Mouse (Mus musculus) forebrain, embryonic 10.5 days (tissue): ENCODE results near the gene Btbd19. TPM values are rescaled to one million over a fixed set of nuclear protein-coding genes. Genes with fewer than 3 reads are reported as not detected.

ENCODE experiments used
- DNase-seq: peaks from one replicate; pipeline ENCODE4 v3.0.0-alpha.2; 2017; ENCODE audit warnings: low spot score; ENCODE audit errors: extremely low spot score
- H3K27ac ChIP-seq: fragments of 300-500 bp; sonication (generic); 2 replicates; pipeline ENCODE4 v1.5.1; 2016; ENCODE audit warnings: mild to moderate bottlenecking
- H3K27me3 ChIP-seq: fragments of 300-500 bp; sonication (generic); 2 replicates; pipeline ENCODE4 v1.6.1; 2016; ENCODE audit warnings: mild to moderate bottlenecking; ENCODE audit not compliant: poor library complexity, severe bottlenecking
- H3K36me3 ChIP-seq: fragments of 300-500 bp; sonication (generic); replicated peaks from 2 replicates; pipeline ENCODE4 v1.6.1; 2016; ENCODE audit warnings: mild to moderate bottlenecking, moderate library complexity
- H3K4me1 ChIP-seq: fragments of 300-500 bp; sonication (generic); 2 replicates; pipeline ENCODE4 v1.6.1; 2016
- H3K4me3 ChIP-seq: fragments of 300-500 bp; sonication (generic); 2 replicates; pipeline ENCODE4 v1.5.1; 2016; ENCODE audit warnings: mild to moderate bottlenecking, moderate library complexity
- H3K9me3 ChIP-seq: fragments of 300-500 bp; sonication (generic); 2 replicates; pipeline ENCODE4 v1.6.1; 2016; ENCODE audit warnings: mild to moderate bottlenecking, moderate library complexity
- WGBS: fragments of 180-500 bp; shearing (Covaris S2); methylation state at CpG from one replicate; pipeline ENCODE4 v1.1.7; 2016; 5-methylcytosine and 5-hydroxymethylcytosine counted together
- polyA plus RNA-seq: library from polyadenylated mRNA; unstranded; fragments of >200 nt; fragmentation: Nextera tagmentation; extraction: Ambion mirVana; gene quantifications from 2 replicates; pipeline ENCODE4 v1.2.1, GENCODE M21; 2016

The Btbd19 gene
- polyA plus RNA-seq, 1 experiment from 2014 or later, result 5.3 TPM

DNA sequence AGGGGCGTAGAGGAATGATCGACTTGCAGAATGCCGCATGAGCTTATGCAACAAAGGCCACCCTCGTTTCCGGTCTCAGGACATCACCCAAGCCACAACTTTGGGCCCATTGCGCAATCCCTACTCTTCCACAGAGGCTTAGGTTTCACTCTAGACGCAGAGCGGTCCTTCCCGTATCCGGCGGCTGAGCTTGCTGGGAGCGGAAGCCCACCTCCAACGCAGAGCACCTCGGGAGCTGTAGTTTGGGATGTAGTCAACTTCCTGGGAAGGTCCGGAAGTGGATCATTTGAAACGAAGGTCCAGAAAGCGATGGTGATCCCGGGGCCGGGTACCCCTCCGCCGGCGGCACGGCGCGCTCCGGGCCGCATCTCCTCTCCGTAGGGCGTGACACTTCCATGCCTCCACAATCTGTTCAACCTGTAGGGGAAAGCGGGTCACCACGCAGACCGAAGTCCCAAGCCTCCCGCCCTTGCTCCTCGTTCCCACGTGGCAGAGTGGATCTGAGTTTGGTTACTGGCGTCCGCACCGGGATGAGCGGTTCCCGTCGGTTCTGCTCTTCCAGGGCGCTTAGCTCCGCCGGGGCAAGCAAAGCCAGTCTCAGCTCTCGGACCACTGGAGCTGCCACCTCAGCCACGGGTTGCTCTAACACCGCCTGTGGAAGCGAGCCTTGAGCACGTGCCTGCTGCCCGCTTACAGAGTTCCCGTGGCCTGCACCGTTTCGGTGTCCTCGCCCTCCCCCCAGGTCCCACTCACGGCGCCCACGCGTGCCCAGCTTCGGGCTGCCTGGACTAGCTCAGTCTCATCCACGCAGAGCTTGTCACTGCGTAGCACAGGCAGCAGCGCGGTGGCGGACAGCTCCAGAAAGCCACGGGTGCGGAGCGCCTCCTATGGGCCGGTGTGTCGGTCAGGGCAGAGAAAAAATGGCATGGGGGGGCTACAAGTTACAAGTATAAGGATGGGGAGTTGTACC lies 4.8 kb downstream of the Btbd19 start:
- H3K27me3 ChIP-seq, result no peaks in the 10 kb centered on the region
- WGBS, result under 1% methylated on average over 69 of the region's 69 CpGs
- H3K4me3 ChIP-seq, result peak overlapping the region; percentile 70
- no peaks in the 10 kb centered on the region for H3K36me3 ChIP-seq
- DNase-seq, result peak; percentile 93
- H3K27ac ChIP-seq, result peak overlapping the region; percentile 90
- H3K4me1 ChIP-seq, result peaks cover 38% of the 10 kb centered on the region
- H3K9me3 ChIP-seq, result no peaks in the 10 kb centered on the region

- H3K4me1 ChIP-seq, result peaks cover 31% of the 10 kb centered on the region
- H3K36me3 ChIP-seq, result peaks cover 5% of the 10 kb centered on the region
- H3K27me3 ChIP-seq, result no peaks in the 10 kb centered on the region
- WGBS, result 7% methylated on average over 10 of the region's 10 CpGs
- no peak for DNase-seq
- peak overlapping the region; percentile 90 for H3K27ac ChIP-seq
- no peaks in the 10 kb centered on the region for H3K9me3 ChIP-seq
- H3K4me3 ChIP-seq, result peak overlapping the region; percentile 70
These were observed 5.5 kb downstream of the Btbd19 start for GRCm38 (mm10) chr4:117120052-117120444.

DNA sequence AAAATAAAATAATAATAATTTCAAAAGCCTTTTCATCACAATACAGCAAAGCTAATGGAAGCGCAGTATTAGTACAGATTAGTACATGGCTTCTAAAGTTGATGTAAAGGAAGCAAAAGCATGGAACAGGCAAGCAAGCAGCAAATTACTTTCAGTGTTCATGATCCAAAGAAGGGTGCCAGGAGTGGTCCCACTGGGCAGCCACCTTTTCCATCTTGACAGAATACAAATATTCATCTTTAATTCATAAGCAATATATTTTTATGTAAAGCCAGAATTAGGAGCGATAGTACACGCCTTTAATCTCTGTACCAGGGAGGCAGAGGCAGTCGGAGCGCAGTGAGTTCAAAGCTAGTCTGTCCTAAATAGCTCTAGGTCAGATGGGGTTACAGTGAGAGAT lies 5.9 kb downstream of the Btbd19 start:
- whole genome bisulfite sequencing, result 79% methylated on average over 5 of the region's 5 CpGs
- no peak for DNase-seq
- Histone ChIP-seq H3K4me3 (peak overlapping the region; percentile 70), H3K4me1 (peaks cover 27% of the 10 kb centered on the region), H3K27me3 (no peaks in the 10 kb centered on the region), H3K9me3 (no peaks in the 10 kb centered on the region), H3K36me3 (peaks cover 9% of the 10 kb centered on the region), H3K27ac (peak overlapping the region; percentile 90)

- Histone ChIP-seq H3K9me3 (no peaks in the 10 kb centered on the region), H3K4me3 (no peak overlapping the region), H3K36me3 (peaks cover 25% of the 10 kb centered on the region), H3K27ac (no peak overlapping the region), H3K4me1 (peaks cover 21% of the 10 kb centered on the region), H3K27me3 (no peaks in the 10 kb centered on the region)
- whole genome bisulfite sequencing, result 97% methylated on average over 7 of the region's 7 CpGs
- no peak for DNase-seq
These were observed 7.6 kb downstream of the Btbd19 start for GRCm38 (mm10) chr4:117117931-117118330.

- H3K27ac ChIP-seq, result no peak overlapping the region
- H3K9me3 ChIP-seq, result no peaks in the 10 kb centered on the region
- peaks cover 45% of the 10 kb centered on the region for H3K36me3 ChIP-seq
- DNase-seq, result no peak
- peaks cover 6% of the 10 kb centered on the region for H3K4me1 ChIP-seq
- 92% methylated on average over 5 of the region's 5 CpGs for WGBS
- H3K27me3 ChIP-seq, result no peaks in the 10 kb centered on the region
- H3K4me3 ChIP-seq, result no peak overlapping the region
These were observed 9.9 kb downstream of the Btbd19 start for GRCm38 (mm10) chr4:117115592-117115991.

DNA sequence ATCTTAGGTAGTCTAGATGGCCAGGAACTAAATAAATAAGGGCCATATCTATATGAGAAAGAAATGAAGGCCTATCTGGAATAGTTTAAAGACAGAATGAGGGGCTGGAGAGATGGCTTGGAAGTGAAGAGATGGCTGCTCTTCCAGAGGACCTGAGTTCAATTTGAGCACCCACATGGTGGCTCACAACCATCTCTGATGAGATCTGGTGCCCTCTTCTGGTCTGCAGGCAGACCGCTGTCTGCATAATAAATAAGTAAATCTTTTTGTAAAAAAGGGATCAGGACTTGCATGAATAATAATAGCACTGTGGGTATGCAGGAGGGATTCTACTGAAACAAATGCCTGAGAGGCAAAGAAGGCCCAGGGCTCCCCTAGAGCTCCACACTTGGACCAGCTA lies 12.3 kb downstream of the Btbd19 start:
- Histone ChIP-seq H3K27me3 (no peaks in the 10 kb centered on the region), H3K4me1 (no peaks in the 10 kb centered on the region), H3K9me3 (no peaks in the 10 kb centered on the region), H3K4me3 (no peak overlapping the region), H3K27ac (0 out of 2 replicates have a peak overlapping the region, but pooled peaks have one; percentile 40), H3K36me3 (peaks cover 69% of the 10 kb centered on the region)
- 82% methylated on average over 1 of the region's 1 CpGs for WGBS
- no peak for DNase-seq

DNA sequence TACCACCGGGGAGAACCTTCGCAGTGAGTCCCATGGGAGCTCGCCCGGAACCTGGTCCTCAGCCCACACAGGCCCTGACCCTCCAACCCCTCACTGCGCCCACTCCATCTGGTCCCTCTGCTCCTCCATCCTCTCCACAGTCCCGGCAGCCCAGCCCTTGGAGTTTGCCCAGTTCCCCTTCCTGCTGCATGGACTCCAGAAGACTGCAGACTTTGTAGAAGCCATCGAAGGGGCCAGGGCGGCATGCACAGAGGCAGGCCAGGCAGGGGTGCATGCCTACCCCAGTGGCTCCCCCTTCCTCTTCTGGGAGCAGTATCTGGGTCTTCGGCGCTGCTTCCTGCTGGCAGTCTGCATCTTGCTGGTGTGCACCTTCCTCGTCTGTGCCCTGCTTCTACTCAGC lies 14.5 kb downstream of the Btbd19 start:
- Histone ChIP-seq H3K27me3 (no peaks in the 10 kb centered on the region), H3K4me1 (no peaks in the 10 kb centered on the region), H3K27ac (no peak overlapping the region), H3K4me3 (no peak overlapping the region), H3K36me3 (peaks cover 78% of the 10 kb centered on the region), H3K9me3 (no peaks in the 10 kb centered on the region)
- 96% methylated on average over 11 of the region's 11 CpGs for WGBS
- no peak for DNase-seq

GRCm38 (mm10) chr4:117110249-117110648 lies 15.3 kb downstream of the Btbd19 start:
- no peak overlapping the region for H3K4me3 ChIP-seq
- H3K4me1 ChIP-seq, result peaks cover 6% of the 10 kb centered on the region; the same call in 1 of the 2 replicates
- H3K9me3 ChIP-seq, result no peaks in the 10 kb centered on the region
- H3K27ac ChIP-seq, result no peak overlapping the region
- no peaks in the 10 kb centered on the region for H3K27me3 ChIP-seq
- WGBS, result 91% methylated on average over 13 of the region's 13 CpGs
- no peak for DNase-seq
- H3K36me3 ChIP-seq, result peaks cover 81% of the 10 kb centered on the region

GRCm38 (mm10) chr4:117109330-117109729 lies 16.2 kb downstream of the Btbd19 start:
- Histone ChIP-seq H3K4me3 (no peak overlapping the region), H3K4me1 (peaks cover 10% of the 10 kb centered on the region; the same call in 1 of the 2 replicates), H3K27ac (no peak overlapping the region), H3K36me3 (peaks cover 82% of the 10 kb centered on the region), H3K9me3 (no peaks in the 10 kb centered on the region), H3K27me3 (no peaks in the 10 kb centered on the region; the same call in 1 of the 2 replicates)
- 95% methylated on average over 25 of the region's 25 CpGs for WGBS
- DNase-seq, result no peak

DNA sequence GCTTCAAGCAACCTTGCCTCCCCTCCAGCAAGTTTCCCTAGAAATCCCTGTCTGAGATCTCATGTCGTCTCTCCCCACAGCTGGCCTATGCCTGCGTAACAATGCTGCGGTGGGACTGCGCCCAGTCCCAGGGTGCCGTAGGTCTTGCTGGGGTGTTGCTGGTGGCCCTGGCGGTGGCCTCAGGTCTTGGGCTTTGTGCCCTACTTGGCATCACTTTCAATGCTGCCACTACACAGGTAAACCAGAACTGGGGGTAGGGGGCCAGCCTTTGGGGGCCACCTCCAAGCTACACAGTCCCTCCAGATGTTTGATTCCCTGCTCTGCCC lies 17.0 kb downstream of the Btbd19 start:
- H3K4me3 ChIP-seq, result no peak overlapping the region
- H3K4me1 ChIP-seq, result peaks cover 10% of the 10 kb centered on the region; the same call in 1 of the 2 replicates
- no peaks in the 10 kb centered on the region for H3K9me3 ChIP-seq
- H3K27me3 ChIP-seq, result peaks cover 4% of the 10 kb centered on the region; the same call in 1 of the 2 replicates
- DNase-seq, result no peak
- peaks cover 80% of the 10 kb centered on the region for H3K36me3 ChIP-seq
- no peak overlapping the region for H3K27ac ChIP-seq
- 95% methylated on average over 6 of the region's 6 CpGs for WGBS

- Histone ChIP-seq H3K4me1 (peaks cover 10% of the 10 kb centered on the region; the same call in 1 of the 2 replicates), H3K9me3 (no peaks in the 10 kb centered on the region), H3K36me3 (peaks cover 76% of the 10 kb centered on the region), H3K4me3 (no peak overlapping the region), H3K27ac (no peak overlapping the region), H3K27me3 (peaks cover 4% of the 10 kb centered on the region; the same call in 1 of the 2 replicates)
- WGBS, result 90% methylated on average over 18 of the region's 18 CpGs
- no peak for DNase-seq
These were observed 17.6 kb downstream of the Btbd19 start for GRCm38 (mm10) chr4:117107813-117108523.

- Histone ChIP-seq H3K36me3 (peaks cover 56% of the 10 kb centered on the region), H3K9me3 (no peaks in the 10 kb centered on the region), H3K4me3 (no peak overlapping the region), H3K27me3 (peaks cover 4% of the 10 kb centered on the region; the same call in 1 of the 2 replicates), H3K27ac (no peak overlapping the region), H3K4me1 (peaks cover 19% of the 10 kb centered on the region)
- no peak for DNase-seq
- WGBS, result 85% methylated on average over 10 of the region's 10 CpGs
These were observed 20.4 kb downstream of the Btbd19 start for GRCm38 (mm10) chr4:117105127-117105526.

DNA sequence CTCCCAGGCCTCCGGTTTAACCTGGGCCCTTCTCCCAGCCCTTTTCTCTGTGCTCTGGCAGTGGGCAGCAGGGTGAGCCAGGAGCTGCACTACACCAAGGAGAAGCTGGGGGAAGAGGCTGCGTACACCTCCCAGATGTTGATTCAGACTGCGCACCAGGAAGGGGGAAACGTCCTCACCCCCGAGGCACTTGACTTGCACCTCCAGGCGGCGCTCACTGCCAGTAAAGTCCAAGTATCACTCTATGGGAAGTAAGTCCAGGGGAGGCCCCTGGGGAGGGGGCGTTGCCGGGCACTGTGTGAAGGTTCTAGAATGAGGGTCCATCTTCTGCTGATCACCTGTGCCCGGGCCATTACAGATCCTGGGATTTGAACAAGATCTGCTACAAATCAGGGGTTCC lies 20.9 kb downstream of the Btbd19 start:
- Histone ChIP-seq H3K4me1 (peaks cover 19% of the 10 kb centered on the region), H3K27ac (no peak overlapping the region), H3K27me3 (peaks cover 4% of the 10 kb centered on the region; the same call in 1 of the 2 replicates), H3K9me3 (no peaks in the 10 kb centered on the region), H3K4me3 (no peak overlapping the region), H3K36me3 (peaks cover 52% of the 10 kb centered on the region)
- WGBS, result 82% methylated on average over 10 of the region's 10 CpGs
- DNase-seq, result no peak
